Comparison of ENCODE assay signal across 18 mouse cellular contexts in genomic region chr2:70885674-70886073, GRCm38 (mm10).
DNase-seq lines count a peak whose midpoint lies in the region; ATAC-seq and TF ChIP-seq lines count a peak whose summit lies in the region.
"Had no signal": no experiment of that assay in that cellular context is flagged by ENCODE, and none has a peak within 500 bp of the region (broad histone marks: within the 10 kb centered on the region; RNA-seq: fewer than 3 reads in every experiment).

No protein-coding gene starts in this region.

- no peak overlapping the region for H3K4me3 ChIP-seq in lung, adult 2 months (replicated peaks; ENCODE audit: extremely low read depth, low read depth, low read length)
- no peak overlapping the region for H3K4me3 ChIP-seq in macrophage (ENCODE audit: inconsistent target)
- no peak overlapping the region for H3K4me3 ChIP-seq in forebrain, embryonic 10.5 days
- H3K4me3 ChIP-seq in embryonic facial prominence, embryonic 10.5 days = no peak overlapping the region
- H3K4me3 ChIP-seq: embryonic facial prominence, embryonic 12.5 days; limb, embryonic 13.5 days had no signal

- no peaks in the 10 kb centered on the region for H3K36me3 ChIP-seq in macrophage (ENCODE audit: inconsistent target)
- no peaks in the 10 kb centered on the region for H3K36me3 ChIP-seq in forebrain, embryonic 10.5 days (replicated peaks)
- no peaks in the 10 kb centered on the region for H3K36me3 ChIP-seq in embryonic facial prominence, embryonic 10.5 days (replicated peaks)
- H3K36me3 ChIP-seq: embryonic facial prominence, embryonic 12.5 days; limb, embryonic 13.5 days had no signal

- H3K27me3 ChIP-seq in forebrain, embryonic 10.5 days (ENCODE audit: poor library complexity, severe bottlenecking) = no peaks in the 10 kb centered on the region
- no peaks in the 10 kb centered on the region for H3K27me3 ChIP-seq in embryonic facial prominence, embryonic 10.5 days (replicated peaks; ENCODE audit: low read depth, poor library complexity, severe bottlenecking)
- H3K27me3 ChIP-seq: embryonic facial prominence, embryonic 12.5 days; limb, embryonic 13.5 days had no signal

- WGBS in lung, adult 2 months = 74% methylated on average over 6 of the region's 6 CpGs
- 4% methylated on average over 4 of the region's 6 CpGs for WGBS in macrophage (ENCODE audit: missing documents)
- WGBS in forebrain, embryonic 10.5 days = 96% methylated on average over 6 of the region's 6 CpGs
- WGBS in embryonic facial prominence, embryonic 10.5 days = 92% methylated on average over 6 of the region's 6 CpGs

- H3K4me1 ChIP-seq in lung, adult 2 months (ENCODE audit: control insufficient read depth, insufficient read depth, low read length) = no peaks in the 10 kb centered on the region
- no peaks in the 10 kb centered on the region for H3K4me1 ChIP-seq in forebrain, embryonic 10.5 days
- H3K4me1 ChIP-seq in embryonic facial prominence, embryonic 10.5 days = no peaks in the 10 kb centered on the region
- H3K4me1 ChIP-seq: embryonic facial prominence, embryonic 12.5 days had no signal

- peak overlapping the region; percentile 71 for H3K27ac ChIP-seq in macrophage
- no peak overlapping the region for H3K27ac ChIP-seq in forebrain, embryonic 10.5 days
- H3K27ac ChIP-seq in embryonic facial prominence, embryonic 10.5 days (replicated peaks) = no peak overlapping the region
- H3K27ac ChIP-seq: embryonic facial prominence, embryonic 12.5 days; limb, embryonic 13.5 days had no signal

- H3K9me3 ChIP-seq in forebrain, embryonic 10.5 days = peaks cover 4% of the 10 kb centered on the region; the same call in 1 of the 2 replicates
- 0 out of 2 replicates have a peak, but pooled peaks cover 4% of the 10 kb centered on the region for H3K9me3 ChIP-seq in embryonic facial prominence, embryonic 10.5 days
- H3K9me3 ChIP-seq: embryonic facial prominence, embryonic 12.5 days; limb, embryonic 13.5 days had no signal

- no peaks in the 10 kb centered on the region for H3K79me2 ChIP-seq in macrophage (ENCODE audit: inconsistent target)

- DNase-seq in lung, postnatal 25 days (ENCODE audit: low spot score) = peak; percentile 23
- no peak for DNase-seq in lung, adult 2 months
- no peak for DNase-seq in forebrain, embryonic 10.5 days (ENCODE audit: extremely low spot score, low spot score)
- no peak for DNase-seq in heart, postnatal 4 days
- no peak for DNase-seq in embryonic facial prominence, embryonic 10.5 days (ENCODE audit: low spot score)
- DNase-seq: adrenal gland, adult 2 months; cerebellum, adult 11-12 months; kidney, adult 18-20 months; kidney, postnatal 25 days; layer of hippocampus, adult 9-11 months; spleen, adult 18-20 months; thymus, adult 2 months had no signal

- ATAC-seq in hematopoietic stem cell, adult 5-6 weeks (replicated peaks in 1 of 2; ENCODE audit: insufficient read depth in 1 of 2, low FRiP score in 2 of 2, low TSS enrichment in 1 of 2, low read depth in 1 of 2, poor library complexity in 2 of 2, severe bottlenecking in 2 of 2) = peak; percentile 92 to 99
- ATAC-seq: hindbrain, embryonic 16.5 days; midbrain, embryonic 16.5 days had no signal

- no peak for TF ChIP-seq CTCF in lung, adult 2 months (IDR thresholded peaks at IDR 0.05; ENCODE audit: insufficient read depth, low read length)

- no peak for TF ChIP-seq POLR2A in lung, adult 2 months (IDR thresholded peaks at IDR 0.05; ENCODE audit: borderline replicate concordance, extremely low read depth, low read depth, low read length)
